Mouse (Mus musculus) adrenal gland, adult 18-20 months (tissue): ENCODE results near the gene Shc4. TPM values are rescaled to one million over a fixed set of nuclear protein-coding genes. Genes with fewer than 3 reads are reported as not detected.

Experiments used
- DNase-seq, 2 experiments: peaks; one replicate each; pipeline ENCODE4 v3.0.0; 2021 to 2022; ENCODE audit warnings: low spot score in 2 of 2
- long read RNA-seq, 2 experiments: library from polyadenylated mRNA; stranded (forward); transcript quantifications; one replicate each; pipeline ENCODE4 v2.0.0; 2021
- total RNA-seq, 2 experiments: library from RNA; stranded (reverse); gene quantifications; 1 replicate in 1 of 2; 2 replicates in 1 of 2; pipeline ENCODE4 v1.2.3; 2021

Gene Shc4
- total RNA-seq, result 1 to 10 TPM; 2.8 to 3.0 TPM
- long read RNA-seq, experiment 1, full-length matches to known transcripts, result 2 of 5 reads
- long read RNA-seq, experiment 1, partial matches to known transcripts, result 0 of 5 reads
- long read RNA-seq, experiment 1, other reads (novel, unspliced or antisense), result 3 of 5 reads
- long read RNA-seq, experiment 2, full-length matches to known transcripts, result 5 of 14 reads
- long read RNA-seq, experiment 2, partial matches to known transcripts, result 2 of 14 reads
- long read RNA-seq, experiment 2, other reads (novel, unspliced or antisense), result 7 of 14 reads

GRCm38 (mm10) chr2:125724086-125724430 lies at the start of gene Shc4:
Shc4 (minus strand) TSS chr2:125724148.
- peak in 1 of 2 experiments; percentile 35 for DNase-seq

GRCm38 (mm10) chr2:125765029-125765428 lies 41.1 kb upstream of the Shc4 start:
- no peak for DNase-seq

GRCm38 (mm10) chr2:125764531-125764930 lies 40.6 kb upstream of the Shc4 start:
- no peak for DNase-seq

GRCm38 (mm10) chr2:125749330-125749729 lies 25.4 kb upstream of the Shc4 start:
- no peak for DNase-seq

GRCm38 (mm10) chr2:125739338-125739737 lies 15.4 kb upstream of the Shc4 start:
- no peak for DNase-seq

GRCm38 (mm10) chr2:125738718-125739117 lies 14.8 kb upstream of the Shc4 start:
- no peak for DNase-seq

- no peak for DNase-seq
These were observed 12.0 kb upstream of the Shc4 start for GRCm38 (mm10) chr2:125736025-125736343.

GRCm38 (mm10) chr2:125735333-125736024 lies 11.5 kb upstream of the Shc4 start:
- no peak for DNase-seq

GRCm38 (mm10) chr2:125734741-125735140 lies 10.8 kb upstream of the Shc4 start:
- no peak for DNase-seq

GRCm38 (mm10) chr2:125731763-125732560 lies 8.0 kb upstream of the Shc4 start:
- DNase-seq, result peak; percentile 96 to 98

GRCm38 (mm10) chr2:125724546-125725114 lies 682 bp upstream of the Shc4 start:
- no peak for DNase-seq

GRCm38 (mm10) chr2:125723408-125724085 lies 401 bp downstream of the Shc4 start:
- peak; percentile 42 to 44 for DNase-seq

GRCm38 (mm10) chr2:125723086-125723407 lies 901 bp downstream of the Shc4 start:
- no peak for DNase-seq

GRCm38 (mm10) chr2:125716599-125716998 lies 7.3 kb downstream of the Shc4 start:
- peak in 1 of 2 experiments; percentile 22 for DNase-seq

GRCm38 (mm10) chr2:125706510-125706921 lies 17.4 kb downstream of the Shc4 start:
- DNase-seq, result peak; percentile 28 to 51

GRCm38 (mm10) chr2:125704907-125705631 lies 18.9 kb downstream of the Shc4 start:
- no peak for DNase-seq

GRCm38 (mm10) chr2:125702851-125703250 lies 21.1 kb downstream of the Shc4 start:
- DNase-seq, result no peak

GRCm38 (mm10) chr2:125701606-125702005 lies 22.3 kb downstream of the Shc4 start:
- DNase-seq, result no peak

GRCm38 (mm10) chr2:125696219-125696618 lies 27.7 kb downstream of the Shc4 start:
- no peak for DNase-seq

GRCm38 (mm10) chr2:125694798-125695197 lies 29.1 kb downstream of the Shc4 start:
- DNase-seq, result no peak

GRCm38 (mm10) chr2:125692010-125692409 lies 31.9 kb downstream of the Shc4 start:
- DNase-seq, result no peak
